Mouse (Mus musculus) MEL (cell line): ENCODE measurements around the gene Olfr520. TPM values are rescaled to one million over a fixed set of nuclear protein-coding genes. Genes with fewer than 3 reads are reported as not detected.

Experiments
- DNase-seq: peaks from one replicate; pipeline ENCODE4 v3.0.0; 2011; ENCODE audit warnings: low read depth, low spot score
- H3K27ac ChIP-seq: 2 replicates; pipeline ENCODE4 v1.5.1; 2012; ENCODE audit warnings: low read depth, mild to moderate bottlenecking, control low read depth, low read length, moderate library complexity; ENCODE audit not compliant: control insufficient read depth
- H3K27me3 ChIP-seq, 2 experiments: fragments of 150-350 bp in 1 of 2; sonication (generic) in 1 of 2; 2 replicates each; pipeline ENCODE4 v1.6.1; 2012; ENCODE audit warnings: low read length in 2 of 2, mild to moderate bottlenecking in 2 of 2, improper control_type of control experiment in 1 of 2, moderate library complexity in 1 of 2; ENCODE audit not compliant: insufficient read depth in 2 of 2, control insufficient read depth in 1 of 2
- H3K36me3 ChIP-seq, 2 experiments: 2 replicates each; pipeline ENCODE4 v1.6.1; 2012 to 2014; ENCODE audit warnings: low read length in 2 of 2, improper control_type of control experiment in 1 of 2, inconsistent platforms in 1 of 2, mild to moderate bottlenecking in 1 of 2; ENCODE audit not compliant: insufficient read depth in 2 of 2, control insufficient read depth in 1 of 2
- H3K4me1 ChIP-seq, 2 experiments: fragments of 150-350 bp in 1 of 2; sonication (generic) in 1 of 2; 2 replicates each; pipeline ENCODE4 v1.6.1; 2012; ENCODE audit warnings: low read length in 2 of 2, improper control_type of control experiment in 1 of 2, mild to moderate bottlenecking in 1 of 2; ENCODE audit not compliant: insufficient read depth in 2 of 2, control insufficient read depth in 1 of 2
- H3K4me3 ChIP-seq, 2 experiments: fragments of 150-350 bp in 1 of 2; sonication (generic) in 1 of 2; 2 replicates each; pipeline ENCODE4 v1.5.1; 2012; ENCODE audit warnings: low read depth in 2 of 2, low read length in 2 of 2, mild to moderate bottlenecking in 2 of 2, moderate library complexity in 2 of 2, control low read depth in 1 of 2, improper control_type of control experiment in 1 of 2; ENCODE audit not compliant: control insufficient read depth in 1 of 2, insufficient read depth in 1 of 2
- H3K79me2 ChIP-seq: 2 replicates; pipeline ENCODE4 v1.6.1; 2012; ENCODE audit warnings: mild to moderate bottlenecking, low read length, moderate library complexity; ENCODE audit not compliant: control insufficient read depth, poor library complexity, insufficient read depth
- H3K9ac ChIP-seq: 2 replicates; pipeline ENCODE4 v1.6.1; 2012; ENCODE audit warnings: low read depth, mild to moderate bottlenecking, control low read depth, low read length, moderate library complexity; ENCODE audit not compliant: control insufficient read depth, poor library complexity, severe bottlenecking
- H3K9me3 ChIP-seq: fragments of 150-350 bp; sonication (generic); replicated peaks from 2 replicates; pipeline ENCODE4 v1.6.1; 2012; ENCODE audit warnings: mild to moderate bottlenecking, low read length, improper control_type of control experiment, moderate library complexity; ENCODE audit not compliant: insufficient read depth
- BHLHE40 ChIP-seq: IDR thresholded peaks from 2 replicates; pipeline ENCODE4 v1.6.1; 2012; ENCODE audit warnings: low read depth, mild to moderate bottlenecking, inconsistent platforms, low read length, improper control_type of control experiment, borderline replicate concordance
- CHD1 ChIP-seq: IDR thresholded peaks from 2 replicates; pipeline ENCODE4 v1.6.1; 2012; ENCODE audit warnings: low read depth, mild to moderate bottlenecking, inconsistent platforms, low read length, improper control_type of control experiment
- CTCF ChIP-seq, 3 experiments: IDR thresholded peaks in 2 of 3; conservative IDR thresholded peaks in 1 of 3; 2 replicates each; pipeline ENCODE4 v1.5.1; 2011 to 2012; ENCODE audit warnings: low read length in 3 of 3, low read depth in 2 of 3, mild to moderate bottlenecking in 2 of 3, improper control_type of control experiment in 1 of 3, inconsistent platforms in 1 of 3, mixed read lengths in 1 of 3, moderate library complexity in 1 of 3; ENCODE audit not compliant: control insufficient read depth in 1 of 3, insufficient read depth in 1 of 3, poor library complexity in 1 of 3, severe bottlenecking in 1 of 3
- ELF1 ChIP-seq: IDR thresholded peaks from 2 replicates; pipeline ENCODE4 v1.6.1; 2014; ENCODE audit warnings: low read depth, mild to moderate bottlenecking, inconsistent platforms, low read length, improper control_type of control experiment, moderate library complexity
- ETS1 ChIP-seq: IDR thresholded peaks from 2 replicates; pipeline ENCODE4 v1.6.1; 2012; ENCODE audit warnings: low read depth, mild to moderate bottlenecking, inconsistent platforms, low read length, improper control_type of control experiment, moderate library complexity
- JUND ChIP-seq: IDR thresholded peaks from 2 replicates; pipeline ENCODE4 v1.6.1; 2011; ENCODE audit warnings: low read depth, mild to moderate bottlenecking, improper control_type of control experiment, low read length
- MAX ChIP-seq: IDR thresholded peaks from 2 replicates; pipeline ENCODE4 v1.6.1; 2011; ENCODE audit warnings: low read length, improper control_type of control experiment
- MXI1 ChIP-seq: IDR thresholded peaks from 2 replicates; pipeline ENCODE4 v1.6.1; 2011; ENCODE audit warnings: mild to moderate bottlenecking, low read depth, low read length, improper control_type of control experiment
- MYB ChIP-seq: IDR thresholded peaks from 2 replicates; pipeline ENCODE4 v1.6.1; 2011; ENCODE audit warnings: mild to moderate bottlenecking, low read depth, low read length, improper control_type of control experiment
- MYC ChIP-seq: IDR thresholded peaks from 2 replicates; pipeline ENCODE4 v1.6.1; 2011; ENCODE audit warnings: low read depth, mild to moderate bottlenecking, low read length, improper control_type of control experiment, moderate library complexity
- NRF1 ChIP-seq: IDR thresholded peaks from 2 replicates; pipeline ENCODE4 v1.6.1; 2014; ENCODE audit warnings: low read depth, mild to moderate bottlenecking, inconsistent platforms, low read length, improper control_type of control experiment, moderate library complexity; ENCODE audit not compliant: poor library complexity, insufficient read depth, severe bottlenecking
- POLR2A ChIP-seq, 2 experiments: IDR thresholded peaks; 2 replicates each; pipeline ENCODE4 v1.6.1; 2011 to 2012; ENCODE audit warnings: low read length in 2 of 2, mild to moderate bottlenecking in 2 of 2, control low read depth in 1 of 2, improper control_type of control experiment in 1 of 2, low read depth in 1 of 2, moderate library complexity in 1 of 2; ENCODE audit not compliant: control insufficient read depth in 1 of 2, insufficient read depth in 1 of 2, poor library complexity in 1 of 2
- POLR2AphosphoS5 ChIP-seq: IDR thresholded peaks from 2 replicates; pipeline ENCODE4 v1.6.1; 2012; ENCODE audit warnings: low read depth, borderline replicate concordance, mild to moderate bottlenecking, inconsistent platforms, low read length, moderate library complexity, mixed read lengths
- TAL1 ChIP-seq: IDR thresholded peaks from 2 replicates; pipeline ENCODE4 v1.6.1; 2012; ENCODE audit warnings: mild to moderate bottlenecking, inconsistent platforms, low read length, moderate library complexity, mixed read lengths
- TBP ChIP-seq: IDR thresholded peaks from 2 replicates; pipeline ENCODE4 v1.8.0; 2011; ENCODE audit warnings: low read depth, low read length, improper control_type of control experiment
- UBTF ChIP-seq: IDR thresholded peaks from 2 replicates; pipeline ENCODE4 v1.6.1; 2012; ENCODE audit warnings: low read depth, mild to moderate bottlenecking, inconsistent platforms, low read length, improper control_type of control experiment, moderate library complexity, borderline replicate concordance; ENCODE audit not compliant: insufficient read depth
- polyA plus RNA-seq, 2 experiments: library from polyadenylated mRNA; stranded (reverse) in 1 of 2; unstranded in 1 of 2; fragments of >175 nt in 1 of 2; fragments of >200 nt in 1 of 2; gene quantifications; 2 replicates each; pipeline versions ENCODE4 v1.2.1 to v1.2.4; 2012; ENCODE audit warnings: low replicate concordance in 2 of 2, low read depth in 1 of 2; ENCODE audit not compliant: insufficient read length in 2 of 2, insufficient read depth in 1 of 2, missing spikeins in 1 of 2
- total RNA-seq: library from RNA; depleted of rRNA; stranded (reverse); fragments of 300-350 nt; gene quantifications from 2 replicates; pipeline ENCODE4 v1.2.3, GENCODE M21; 2012

Gene Olfr520
- total and polyA plus RNA-seq, 3 experiments, result not detected

- Histone ChIP-seq H3K36me3 (no peaks in the 10 kb centered on the region), H3K4me1 (no peaks in the 10 kb centered on the region), H3K9ac (no peak overlapping the region), H3K27ac (no peak overlapping the region), H3K27me3 (peaks cover 2 to 4% of the 10 kb centered on the region in 2 experiments), H3K4me3 (no peak overlapping the region), H3K9me3 (no peaks in the 10 kb centered on the region), H3K79me2 (no peaks in the 10 kb centered on the region)
- DNase-seq, result no peak
- TF ChIP-seq TBP (no peak), NRF1 (no peak), ELF1 (no peak), POLR2AphosphoS5 (no peak), BHLHE40 (no peak), JUND (no peak), POLR2A (IDR thresholded peaks at IDR 0.05; ENCODE audit: control insufficient read depth in 1 of 2, insufficient read depth in 1 of 2, low read depth in 1 of 2, low read length in 2 of 2, poor library complexity in 1 of 2) (no peak)
Observed at GRCm38 (mm10) chr7:99698576-99698975, 31.5 kb upstream of the Olfr520 start.

- no peak for DNase-seq
- Histone ChIP-seq H3K79me2 (no peaks in the 10 kb centered on the region), H3K36me3 (no peaks in the 10 kb centered on the region), H3K4me3 (no peak overlapping the region), H3K9ac (no peak overlapping the region), H3K9me3 (no peaks in the 10 kb centered on the region), H3K27ac (no peak overlapping the region), H3K4me1 (no peaks in the 10 kb centered on the region), H3K27me3 (peaks cover 2 to 4% of the 10 kb centered on the region in 2 experiments)
- TF ChIP-seq TAL1, result no peak
- TF ChIP-seq POLR2AphosphoS5, result no peak
- no peak for TF ChIP-seq MYB
- TF ChIP-seq ELF1, result no peak
- no peak for TF ChIP-seq MXI1
- TF ChIP-seq MAX, result no peak
- TF ChIP-seq NRF1, result no peak
- no peak for TF ChIP-seq CTCF (IDR thresholded peaks at IDR 0.05 in 2 of 3, conservative IDR thresholded peaks at IDR 0.05 in 1 of 3; ENCODE audit: control insufficient read depth in 1 of 3, insufficient read depth in 1 of 3, low read depth in 2 of 3, low read length in 3 of 3, poor library complexity in 1 of 3, severe bottlenecking in 1 of 3)
- no peak for TF ChIP-seq MYC
- no peak for TF ChIP-seq CHD1
- no peak for TF ChIP-seq ETS1
- TF ChIP-seq UBTF, result no peak
Observed at GRCm38 (mm10) chr7:99699106-99699505, 31.0 kb upstream of the Olfr520 start.
